Mouse (Mus musculus) frontal cortex, postnatal 25 days (tissue): ENCODE measurements around the gene Svs1.

Source experiments
- DNase-seq, 2 experiments: peaks; one replicate each; pipeline ENCODE4 v3.0.0; 2022; ENCODE audit warnings: low spot score in 2 of 2

Svs1 gene

GRCm38 (mm10) chr6:49011191-49011590 lies 24.5 kb downstream of the Svs1 start:
- DNase-seq: no peak

- DNase-seq: no peak
Observed at GRCm38 (mm10) chr6:49013023-49013422, 26.4 kb downstream of the Svs1 start.

- DNase-seq: no peak
Observed at GRCm38 (mm10) chr6:49013458-49013857, 26.8 kb downstream of the Svs1 start.

GRCm38 (mm10) chr6:49017150-49017549 lies 30.5 kb downstream of the Svs1 start:
- no peak for DNase-seq

- DNase-seq: no peak
Observed at GRCm38 (mm10) chr6:49019341-49019740, 32.7 kb downstream of the Svs1 start.

GRCm38 (mm10) chr6:49021141-49022012 lies 34.7 kb downstream of the Svs1 start:
- DNase-seq: peak in 1 of 2 experiments; percentile 17

GRCm38 (mm10) chr6:49022384-49022783 lies 35.7 kb downstream of the Svs1 start:
- no peak for DNase-seq

- no peak for DNase-seq
Observed at GRCm38 (mm10) chr6:49023315-49023714, 36.7 kb downstream of the Svs1 start.

GRCm38 (mm10) chr6:49025290-49025689 lies 38.6 kb downstream of the Svs1 start:
- DNase-seq: no peak

GRCm38 (mm10) chr6:49026496-49026895 lies 39.8 kb downstream of the Svs1 start:
- no peak for DNase-seq

- no peak for DNase-seq
Observed at GRCm38 (mm10) chr6:49028019-49028418, 41.4 kb downstream of the Svs1 start.

GRCm38 (mm10) chr6:49028708-49029107 lies 42.0 kb downstream of the Svs1 start:
- no peak for DNase-seq

- no peak for DNase-seq
Observed at GRCm38 (mm10) chr6:49031230-49031629, 44.6 kb downstream of the Svs1 start.

GRCm38 (mm10) chr6:49032783-49033182 lies 46.1 kb downstream of the Svs1 start:
- DNase-seq: no peak

- DNase-seq: no peak
Observed at GRCm38 (mm10) chr6:49036275-49037267, 49.9 kb downstream of the Svs1 start, which contains the start of gene Gpnmb. Gene Gpnmb (plus strand): TSS chr6:49036546.

GRCm38 (mm10) chr6:49037268-49037662 lies 50.6 kb downstream of the Svs1 start:
- DNase-seq: no peak

- DNase-seq: peak; percentile 23 to 47
Observed at GRCm38 (mm10) chr6:49039470-49040180, 53.0 kb downstream of the Svs1 start.
